Mouse (Mus musculus) liver, postnatal 0 days (tissue): ENCODE data around the gene Ifitm1.

Experiments
- CTCF ChIP-seq: sonication (generic); IDR thresholded peaks from 2 replicates; pipeline ENCODE4 v1.5.1; 2016; ENCODE audit warnings: antibody characterized with exemption, low read depth
- EP300 ChIP-seq: IDR thresholded peaks from 2 replicates; pipeline ENCODE4 v1.6.1; 2016; ENCODE audit warnings: antibody characterized with exemption, low read depth, mild to moderate bottlenecking

DNA sequence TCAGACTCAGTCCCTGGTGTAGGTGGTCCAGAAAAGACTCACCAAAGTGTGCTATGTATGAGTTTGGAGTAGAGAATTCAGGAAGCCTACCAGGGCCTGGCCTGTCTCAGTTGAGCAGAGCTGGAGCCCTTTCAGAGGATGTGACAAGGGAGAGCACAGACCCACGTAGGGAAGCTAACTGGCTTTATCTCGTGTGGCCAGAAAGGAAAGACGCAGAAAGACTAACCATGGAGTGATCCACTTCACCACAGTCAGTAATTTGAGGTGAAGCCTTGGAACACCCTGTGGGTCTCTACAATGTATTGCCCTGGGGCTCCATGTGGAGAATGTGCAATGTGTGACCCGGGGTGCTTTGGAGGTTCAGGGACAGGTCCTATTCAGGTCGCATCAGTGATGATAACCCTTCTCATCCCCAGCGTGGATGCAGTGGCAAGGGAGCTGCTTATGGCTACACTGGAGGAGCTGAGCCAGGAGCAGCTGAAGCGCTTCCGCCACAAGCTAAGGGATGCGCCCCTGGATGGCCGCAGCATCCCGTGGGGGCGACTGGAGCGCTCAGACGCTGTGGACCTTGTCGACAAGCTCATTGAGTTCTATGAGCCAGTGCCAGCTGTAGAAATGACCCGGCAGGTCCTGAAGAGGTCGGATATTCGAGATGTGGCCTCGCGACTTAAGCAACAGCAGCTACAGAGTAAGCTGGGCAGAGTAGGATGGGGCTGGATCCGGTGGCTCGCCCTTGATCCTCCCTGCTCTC lies 45.6 kb upstream of the Ifitm1 start:
- TF ChIP-seq EP300 (no peak), CTCF (no peak)
